Mouse (Mus musculus) right cerebral cortex, adult 18-20 months (tissue): ENCODE results near the gene Dync2li1.

ENCODE experiments used
- DNase-seq: peaks from one replicate; pipeline ENCODE4 v3.0.0; 2022; ENCODE audit warnings: mixed read lengths

Gene Dync2li1

DNA sequence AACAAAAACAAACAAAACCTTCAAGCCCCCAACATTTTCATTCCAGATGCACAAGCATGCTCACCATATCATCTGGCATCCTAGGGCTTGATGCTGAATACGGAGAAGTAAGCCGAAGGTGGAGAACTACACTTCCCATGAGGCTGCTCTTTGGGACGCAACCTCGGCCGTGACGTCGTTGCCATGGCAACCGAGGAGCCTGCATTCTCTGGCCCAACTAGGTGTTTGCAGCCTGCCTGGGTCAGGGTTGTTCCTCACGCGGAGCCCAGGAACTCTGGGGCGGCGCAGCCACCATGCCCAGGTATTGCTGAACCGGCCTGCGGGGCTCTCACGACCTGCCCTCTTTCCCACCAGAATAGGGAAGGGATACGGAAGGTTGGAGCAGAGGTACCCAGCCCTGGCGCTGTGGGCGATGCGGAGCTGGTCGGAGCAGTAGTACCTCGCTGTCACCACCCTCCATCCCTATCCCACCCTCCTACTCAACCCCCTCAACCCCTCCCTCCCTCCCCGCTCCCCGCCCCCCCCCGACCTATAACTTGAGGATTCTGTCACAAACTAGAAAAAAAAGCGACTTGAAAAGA is at the start of gene Dync2li1:
Dync2li1 (plus strand) TSS at position 221 of the 581 bp plus-strand sequence.
- peak; percentile 94 for DNase-seq

DNA sequence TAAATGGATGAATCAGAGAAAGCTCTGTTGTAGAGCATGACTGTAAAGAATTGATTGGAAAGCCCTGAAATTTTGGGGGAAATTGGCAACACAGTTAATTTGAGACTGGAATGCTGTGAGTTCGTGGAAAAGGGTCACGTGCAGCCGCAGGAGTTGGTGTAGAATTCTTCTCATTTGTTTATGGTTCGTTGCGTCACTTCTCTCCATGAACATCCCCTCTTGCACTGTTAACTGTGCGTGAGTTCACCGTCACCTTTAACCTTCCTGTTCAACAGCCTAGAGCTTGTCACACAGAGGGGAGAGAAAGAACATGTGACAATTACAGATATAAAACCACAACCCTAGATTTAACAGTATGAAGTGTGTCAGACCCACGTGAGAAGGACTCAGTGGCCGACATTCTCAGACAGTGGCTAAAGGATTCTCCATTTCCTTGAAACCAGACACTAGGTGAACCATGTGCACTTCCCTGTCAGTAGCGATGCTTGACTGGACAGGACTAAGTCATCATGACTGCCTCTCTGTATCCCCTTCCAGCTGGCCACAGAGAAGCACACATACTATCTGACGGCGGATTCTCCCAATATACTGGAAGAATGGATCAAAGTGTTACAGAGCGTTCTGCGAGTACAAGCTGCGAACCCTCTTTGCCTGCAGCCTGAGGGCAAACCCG is 49.5 kb upstream of the Dync2li1 start:
- no peak for DNase-seq

DNA sequence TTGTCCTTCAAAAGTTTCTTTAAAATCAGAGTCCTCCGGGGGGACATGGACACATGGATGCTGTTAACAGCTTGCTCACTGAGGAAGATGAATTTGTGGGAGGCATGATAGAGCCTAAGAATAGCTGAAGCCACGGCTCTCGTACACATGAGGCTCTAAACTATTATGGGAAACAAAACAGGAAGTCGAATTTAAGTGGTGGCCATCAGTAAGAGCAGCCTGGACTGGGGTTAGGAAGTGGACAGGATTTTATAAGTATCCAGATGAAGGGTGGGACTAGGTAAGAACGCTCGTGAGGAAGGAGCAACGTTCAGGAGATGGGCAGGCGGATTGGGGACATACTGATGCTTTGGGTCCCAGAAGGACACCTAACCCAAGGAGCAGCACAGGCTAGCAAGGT is 47.0 kb upstream of the Dync2li1 start:
- no peak for DNase-seq

DNA sequence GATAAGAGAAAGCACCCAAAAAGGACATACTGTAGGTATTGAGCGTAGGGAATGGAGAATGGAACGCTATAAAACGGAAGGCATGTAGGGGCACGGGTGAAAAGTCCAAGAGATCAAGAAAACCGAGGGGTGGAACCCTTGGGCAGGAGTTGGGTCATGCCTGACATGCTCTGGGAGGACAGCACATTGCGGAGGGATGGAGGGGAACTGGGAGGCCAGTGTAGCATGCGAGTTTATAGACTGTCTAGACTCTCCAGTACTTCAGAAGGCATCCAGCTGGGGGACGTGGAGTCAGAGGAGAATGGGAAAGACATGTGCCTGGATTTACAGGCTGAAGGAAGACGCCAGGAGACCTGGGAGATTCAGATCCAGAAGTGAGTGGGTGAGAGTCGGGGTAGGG is 46.5 kb upstream of the Dync2li1 start:
- DNase-seq, result no peak

DNA sequence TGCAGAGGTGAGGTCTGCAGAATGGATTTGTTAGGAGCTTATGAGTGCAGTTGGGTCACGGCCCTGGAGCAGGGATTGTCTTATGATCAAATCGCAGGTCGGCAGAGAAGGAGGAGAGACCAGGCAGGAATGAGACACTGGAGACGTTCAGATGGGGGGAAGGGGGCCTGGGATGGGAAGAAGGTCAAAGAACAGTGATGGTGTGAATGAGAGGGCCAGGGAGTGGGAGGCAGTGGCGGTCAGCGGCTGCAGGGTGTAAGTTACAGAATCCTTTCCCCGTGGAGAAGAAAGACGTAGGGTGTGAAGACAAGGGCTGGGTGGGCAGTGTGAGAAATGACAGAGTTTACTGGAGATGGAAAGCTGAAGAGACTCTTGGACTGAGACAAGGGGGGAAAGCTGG is 45.5 kb upstream of the Dync2li1 start:
- DNase-seq, result no peak

DNA sequence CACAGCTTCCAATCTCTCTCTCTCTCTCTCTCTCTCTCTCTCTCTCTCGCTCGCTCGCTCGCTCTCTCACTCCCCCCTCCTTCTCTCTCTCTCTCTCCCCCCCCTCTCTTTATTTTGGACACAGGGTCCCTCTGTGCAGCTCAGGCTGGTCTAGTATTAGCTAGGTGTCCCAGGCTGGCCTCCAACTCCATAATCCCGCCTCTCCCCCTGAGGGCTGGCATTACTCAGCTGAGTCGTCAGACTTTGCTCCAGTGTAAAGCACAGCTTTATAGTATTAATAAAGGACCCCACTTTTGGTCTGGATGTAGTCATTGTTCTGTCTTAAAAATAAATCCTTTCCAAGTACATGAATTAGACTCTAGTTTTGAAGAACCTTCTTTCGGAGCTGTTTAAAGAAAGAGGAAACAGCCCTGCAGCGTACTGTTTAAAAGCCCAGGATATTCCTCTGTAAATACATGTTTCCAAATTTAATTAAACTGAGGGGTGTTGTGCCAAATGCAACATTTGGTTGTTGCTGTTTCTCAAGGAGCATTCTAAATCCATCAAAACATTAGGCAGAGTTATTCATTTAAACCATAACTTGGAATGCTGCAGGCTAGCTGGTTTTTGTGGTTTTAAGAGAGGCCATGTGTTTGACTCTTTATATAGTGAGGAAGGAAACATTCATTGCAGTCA is 44.4 kb upstream of the Dync2li1 start:
- DNase-seq, result no peak

DNA sequence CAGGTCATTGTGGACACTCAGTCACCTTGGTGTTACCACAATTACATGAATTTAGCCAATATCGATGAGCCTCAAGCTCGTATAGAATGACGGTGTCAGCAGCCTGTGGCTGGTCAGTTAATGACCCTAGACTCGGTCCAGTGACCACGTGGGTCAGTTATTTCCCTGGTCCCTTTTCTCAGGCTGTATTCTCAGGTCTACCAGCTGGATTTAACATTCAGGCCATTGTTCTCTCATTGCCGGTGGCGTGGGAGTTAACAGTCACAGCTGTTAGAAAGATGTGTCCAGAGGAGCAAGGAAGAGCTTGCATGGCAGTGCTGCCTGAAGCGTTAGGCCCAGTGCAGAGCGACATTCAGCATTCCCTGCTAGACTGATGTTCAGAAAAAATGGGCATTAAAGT is 42.2 kb upstream of the Dync2li1 start:
- DNase-seq, result no peak

DNA sequence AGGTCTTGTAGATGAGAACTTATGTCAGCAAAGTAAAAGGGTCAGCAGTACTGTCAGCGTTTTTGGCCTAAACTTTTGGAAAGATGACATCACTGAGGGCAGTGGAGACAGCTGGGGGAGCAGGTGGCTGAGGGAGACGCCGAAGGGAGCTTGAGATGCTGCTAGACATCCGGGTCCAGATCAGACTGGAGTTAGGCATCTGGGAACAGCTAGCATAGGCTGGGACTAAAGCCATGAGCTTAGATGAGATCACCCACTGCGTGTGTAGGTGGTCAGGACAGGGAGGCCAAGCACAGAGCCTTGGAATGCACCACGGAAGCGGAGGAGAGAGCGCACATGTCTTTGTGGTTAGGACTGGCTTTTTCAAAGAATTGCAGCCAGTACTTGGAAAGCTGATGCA is 41.2 kb upstream of the Dync2li1 start:
- DNase-seq, result peak; percentile 82

DNA sequence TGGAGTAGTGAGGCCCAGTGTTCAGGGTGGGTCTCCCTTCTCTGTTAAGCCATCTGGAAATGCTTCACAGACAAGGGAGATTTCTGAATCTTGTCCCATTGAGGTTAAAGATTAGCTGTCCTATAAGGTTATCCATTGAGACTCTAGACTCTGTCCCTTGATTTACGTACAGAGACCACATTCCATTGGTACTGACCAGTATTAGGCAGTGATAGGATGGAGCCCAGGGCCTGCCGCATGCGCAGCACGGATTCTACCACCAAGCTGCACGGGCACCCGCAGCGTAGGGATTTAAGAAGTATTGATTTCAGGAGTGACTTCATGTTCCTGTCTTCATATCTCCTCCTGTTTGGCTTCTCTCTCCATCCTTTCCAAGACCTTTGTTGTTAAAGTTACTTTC is 36.2 kb upstream of the Dync2li1 start:
- no peak for DNase-seq

DNA sequence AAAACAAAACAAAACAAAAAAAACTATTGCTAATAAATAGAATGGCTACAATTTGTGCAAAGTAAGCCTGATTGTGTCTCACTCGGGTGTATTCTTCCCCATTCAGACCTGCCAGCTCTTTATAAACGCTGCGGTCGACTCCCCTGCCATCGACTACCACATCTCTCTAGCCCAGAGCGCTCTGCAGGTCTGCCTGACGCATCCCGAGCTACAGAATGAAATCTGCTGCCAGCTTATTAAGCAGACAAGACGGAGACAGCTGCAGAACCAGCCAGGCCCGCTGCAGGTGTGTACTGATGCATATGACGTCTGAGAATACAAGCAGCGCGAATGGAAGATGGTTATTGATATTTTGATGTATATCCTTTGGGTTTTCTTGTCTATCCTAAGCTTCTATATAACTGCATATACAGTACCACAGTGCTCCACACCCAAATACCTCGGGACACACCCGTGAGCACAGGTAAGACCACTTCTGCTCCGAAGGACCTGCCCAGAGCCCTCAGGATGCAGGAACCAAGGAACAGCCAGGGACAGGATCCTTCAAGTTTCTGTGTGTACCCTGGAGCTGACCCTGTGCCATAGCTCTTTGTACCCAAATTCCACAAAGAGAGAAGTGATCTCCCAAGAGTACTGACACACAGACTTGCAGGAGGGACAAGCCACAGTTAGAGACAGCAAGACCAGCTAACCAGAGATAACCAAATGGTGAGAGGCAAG is 34.7 kb upstream of the Dync2li1 start:
- no peak for DNase-seq

DNA sequence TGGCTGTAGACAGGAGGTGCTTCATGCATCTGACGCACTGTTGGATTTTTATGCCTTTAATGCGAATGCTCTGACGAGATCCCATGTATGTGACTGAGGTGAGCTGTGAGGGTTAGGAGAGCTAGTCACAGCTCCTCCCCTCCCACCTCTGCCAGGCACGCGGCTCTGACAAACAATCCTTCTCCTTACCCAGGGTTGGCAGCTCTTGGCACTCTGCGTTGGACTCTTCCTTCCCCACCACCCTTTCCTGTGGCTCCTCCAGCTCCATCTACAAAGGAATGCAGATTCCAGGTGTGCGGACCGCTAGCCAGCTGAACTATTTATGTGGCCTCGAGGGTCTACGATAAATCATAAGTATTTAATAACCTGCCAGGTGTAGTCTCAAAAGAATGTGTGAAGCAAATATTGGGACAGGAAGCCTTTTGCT is 30.3 kb upstream of the Dync2li1 start:
- no peak for DNase-seq

DNA sequence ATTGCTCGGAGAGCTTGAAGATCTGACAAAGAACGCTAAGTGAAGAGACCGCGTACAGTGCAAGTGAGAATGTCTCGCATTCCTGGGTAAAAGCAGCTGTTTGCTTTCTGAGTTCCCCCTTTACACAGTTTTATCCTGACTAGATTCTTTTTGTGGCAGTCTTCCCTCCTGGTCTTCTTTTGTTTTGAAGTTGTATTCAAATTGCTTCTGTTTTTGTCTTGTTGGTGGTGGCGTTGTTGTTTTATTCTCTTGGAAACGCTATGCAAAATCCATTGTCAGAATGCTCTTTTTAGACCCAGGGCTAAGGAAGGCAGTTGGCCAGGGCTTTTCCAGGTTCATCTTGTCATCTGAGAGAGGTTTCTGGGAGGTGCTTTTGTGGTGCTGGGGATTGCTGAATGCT is 29.8 kb upstream of the Dync2li1 start:
- no peak for DNase-seq

DNA sequence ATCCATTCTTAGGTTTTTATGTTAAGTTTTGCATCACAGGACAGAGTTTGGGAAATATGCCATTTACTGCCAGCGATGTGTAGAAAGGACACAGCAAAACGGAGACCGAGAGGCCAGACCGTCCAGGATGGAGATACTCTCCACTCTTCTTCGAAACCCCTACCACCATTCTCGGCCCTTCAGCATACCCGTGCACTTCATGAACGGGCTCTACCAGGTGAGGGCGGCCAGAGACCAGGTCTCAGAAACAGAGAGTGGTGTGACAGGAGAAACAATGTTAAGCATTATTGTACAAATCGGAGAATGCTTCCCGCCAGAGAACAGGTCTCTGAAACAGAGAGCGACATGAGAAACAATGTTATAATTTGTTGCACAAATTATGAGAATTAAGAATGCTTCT is 28.4 kb upstream of the Dync2li1 start:
- no peak for DNase-seq

DNA sequence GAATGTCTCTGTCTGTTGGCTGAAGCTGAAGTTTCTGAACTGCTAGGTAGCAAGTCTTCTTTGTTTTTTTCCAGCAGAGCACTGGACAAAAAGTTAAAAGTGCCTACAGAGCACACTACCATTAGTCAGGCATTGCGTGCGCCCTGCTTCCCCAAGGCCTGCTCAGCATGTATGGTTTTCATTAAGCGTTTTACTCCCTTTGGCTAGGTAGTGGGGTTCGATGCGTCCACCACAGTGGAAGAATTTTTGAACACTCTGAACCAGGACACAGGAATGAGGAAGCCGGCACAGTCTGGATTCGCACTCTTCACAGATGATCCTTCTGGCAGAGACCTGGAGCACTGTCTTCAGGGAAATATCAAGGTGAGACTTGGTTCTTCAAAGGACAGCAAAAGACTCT is 27.4 kb upstream of the Dync2li1 start:
- no peak for DNase-seq

DNA sequence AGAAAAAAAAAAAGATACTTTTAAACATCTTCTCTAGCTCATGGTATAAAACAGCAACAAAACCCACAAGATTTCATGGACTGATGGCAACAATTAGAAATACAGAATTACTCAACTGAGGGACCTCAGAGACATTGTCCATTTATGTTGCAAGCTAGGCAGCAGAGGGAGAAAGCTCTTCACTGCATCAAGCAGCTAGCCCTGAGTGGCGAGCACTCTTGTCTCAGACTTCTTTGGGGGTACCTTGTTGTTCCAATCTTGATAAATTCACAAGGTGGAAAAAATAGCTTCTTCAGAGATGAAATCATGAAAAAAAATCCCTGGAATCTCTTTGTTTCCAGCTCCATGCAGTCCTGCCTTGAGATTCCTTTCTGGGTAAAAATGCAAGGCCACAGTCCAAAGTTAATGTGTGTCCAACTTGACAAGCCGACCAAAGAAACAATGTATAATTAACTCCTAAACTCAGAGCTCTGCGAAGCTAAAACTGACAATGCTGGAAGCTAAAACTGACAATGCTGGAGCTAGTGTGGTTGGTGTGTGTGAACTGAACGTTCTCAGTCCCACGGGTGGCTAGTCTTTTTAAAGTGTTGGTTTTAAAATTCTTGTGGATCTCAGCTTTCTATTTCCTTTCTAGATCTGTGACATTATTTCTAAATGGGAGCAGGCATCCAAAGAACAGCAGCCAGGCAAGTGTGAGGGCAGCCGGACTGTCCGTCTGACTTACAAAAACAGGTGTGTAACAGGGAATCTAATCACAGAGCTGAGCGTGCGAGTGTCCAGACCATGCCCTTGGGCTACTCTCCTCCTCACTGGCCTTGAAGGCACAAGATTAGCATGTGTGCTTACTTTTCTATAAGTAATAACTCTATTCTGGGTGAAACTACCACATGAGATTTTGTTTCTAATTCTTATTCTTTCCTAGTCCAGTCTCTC is 26.0 kb upstream of the Dync2li1 start:
- DNase-seq, result no peak

DNA sequence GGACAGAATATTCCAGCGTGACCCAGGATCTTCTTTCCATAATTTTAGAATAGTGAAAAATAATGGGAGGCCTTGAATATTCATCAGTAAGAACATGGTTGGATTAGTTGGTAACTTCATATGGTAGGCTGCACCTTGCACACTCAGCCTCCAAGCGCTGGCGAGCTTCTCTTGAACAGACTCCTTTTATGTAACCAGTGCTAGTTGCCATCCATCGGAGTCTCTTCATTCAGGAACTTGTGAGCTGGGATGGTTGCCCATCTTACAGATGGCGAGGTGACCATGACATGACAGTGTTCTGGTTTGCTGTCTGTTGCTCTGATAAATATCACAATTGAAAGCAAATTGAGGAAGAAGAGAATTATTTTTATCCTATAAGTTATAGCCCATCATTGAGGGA is 24.5 kb upstream of the Dync2li1 start:
- DNase-seq, result no peak

DNA sequence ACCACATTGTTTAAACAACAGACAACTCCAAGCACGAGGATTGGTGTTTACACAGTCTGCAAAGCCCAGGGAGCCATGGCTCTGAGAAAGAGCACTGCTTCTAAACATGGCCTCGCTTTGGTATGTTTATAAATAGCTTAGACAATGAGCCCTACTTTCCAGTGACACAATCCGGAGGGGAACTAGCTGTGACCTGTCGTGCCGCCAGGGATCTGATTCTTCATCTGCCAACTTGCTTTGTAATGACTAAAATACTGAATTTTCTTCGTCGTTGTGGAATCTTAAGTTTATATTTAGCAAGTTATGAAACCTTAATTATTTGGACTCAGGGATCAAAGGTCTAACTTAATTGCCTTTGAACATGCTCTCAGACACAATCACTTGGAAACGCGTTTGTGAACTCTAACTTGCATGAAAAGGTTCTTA is 23.1 kb upstream of the Dync2li1 start:
- no peak for DNase-seq

DNA sequence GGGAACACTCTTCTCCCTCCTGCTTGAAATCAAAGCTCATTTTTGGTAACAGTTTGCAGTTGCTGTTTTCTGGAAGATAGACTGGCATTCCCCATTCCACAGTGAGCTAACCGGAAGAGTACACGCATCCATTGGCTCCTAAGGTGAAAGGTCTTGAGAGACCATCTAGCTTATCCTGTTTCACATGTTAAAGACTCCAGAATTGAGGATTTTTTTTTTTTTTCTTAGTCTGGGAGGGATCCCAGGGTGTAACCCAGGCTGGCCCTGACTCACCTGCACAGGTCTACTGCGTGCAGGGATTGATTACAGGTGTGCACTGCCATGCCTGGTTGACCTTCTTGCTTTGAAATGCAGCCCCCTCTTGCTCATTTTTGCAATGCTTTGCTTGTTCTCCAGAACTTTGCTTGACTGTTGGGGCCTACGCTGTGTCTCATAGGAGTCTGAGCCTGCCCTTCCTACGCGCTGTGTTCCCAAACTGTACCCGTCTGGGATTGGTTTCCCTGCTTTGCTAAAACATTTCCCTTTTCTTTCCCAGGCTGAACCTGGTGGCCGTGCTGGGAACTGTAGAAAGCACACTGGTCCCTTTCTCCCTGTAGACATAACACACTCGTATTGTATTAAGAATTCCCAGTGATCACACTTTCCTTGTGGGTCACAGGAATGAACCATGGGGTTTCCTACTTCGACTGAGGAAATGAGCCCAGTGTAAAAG is 22.4 kb upstream of the Dync2li1 start:
- no peak for DNase-seq

DNA sequence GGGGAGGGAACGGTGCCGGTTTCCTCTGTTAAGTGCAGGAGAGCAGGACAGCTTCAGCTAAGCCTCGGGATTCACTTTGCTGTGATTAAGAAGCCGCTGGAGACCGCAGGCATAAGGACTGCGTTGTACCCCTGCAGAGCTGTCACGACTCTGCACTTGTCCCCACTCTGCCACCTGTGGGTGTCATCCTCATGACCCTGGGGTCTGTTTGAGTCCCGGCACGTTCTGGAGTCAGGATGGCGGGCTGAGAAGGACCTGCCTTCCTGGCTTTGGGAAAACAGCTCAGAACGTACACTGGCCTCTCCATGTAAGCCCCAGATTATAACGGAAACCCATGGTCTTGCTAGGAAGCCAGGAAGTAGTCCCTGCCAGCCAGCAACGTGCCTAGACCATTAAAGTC is 19.3 kb upstream of the Dync2li1 start:
- no peak for DNase-seq

DNA sequence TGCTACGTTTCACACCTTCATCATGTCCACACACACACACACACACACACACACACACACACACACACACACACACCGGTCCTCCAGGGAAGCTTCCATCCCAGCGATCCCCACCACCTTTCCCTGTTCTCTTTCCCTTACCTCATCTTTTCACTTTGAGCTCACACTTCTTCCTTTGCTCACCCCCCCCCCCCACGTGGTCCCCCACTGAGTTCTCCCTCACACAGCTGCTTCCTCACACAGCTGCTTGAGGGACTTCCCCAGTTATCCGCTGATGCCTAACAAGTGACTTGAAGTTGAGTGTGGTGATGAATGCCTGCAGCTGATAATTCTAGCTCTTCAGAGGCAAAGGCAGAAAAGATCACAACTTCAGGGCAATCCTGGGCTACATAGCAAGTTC is 18.7 kb upstream of the Dync2li1 start:
- DNase-seq, result no peak

DNA sequence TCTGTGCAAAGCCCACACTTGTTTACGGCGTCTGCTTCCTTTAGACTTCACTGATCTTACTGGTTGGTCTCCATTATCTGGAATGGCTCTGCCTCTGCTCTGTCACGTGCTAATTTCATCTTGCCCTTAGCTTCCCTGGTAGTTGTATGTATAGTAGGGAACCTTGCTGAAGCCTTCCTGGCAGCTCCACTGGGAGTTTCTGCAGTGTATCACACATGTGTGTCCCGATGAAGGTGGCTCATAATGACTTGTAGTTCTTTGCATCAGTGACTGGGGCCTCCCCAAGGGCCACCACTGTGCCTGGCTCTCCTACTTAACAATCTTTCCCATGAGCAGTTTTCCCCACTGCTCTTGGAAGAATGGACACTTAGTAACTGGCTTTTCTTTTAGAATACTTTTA is 17.7 kb upstream of the Dync2li1 start:
- no peak for DNase-seq

DNA sequence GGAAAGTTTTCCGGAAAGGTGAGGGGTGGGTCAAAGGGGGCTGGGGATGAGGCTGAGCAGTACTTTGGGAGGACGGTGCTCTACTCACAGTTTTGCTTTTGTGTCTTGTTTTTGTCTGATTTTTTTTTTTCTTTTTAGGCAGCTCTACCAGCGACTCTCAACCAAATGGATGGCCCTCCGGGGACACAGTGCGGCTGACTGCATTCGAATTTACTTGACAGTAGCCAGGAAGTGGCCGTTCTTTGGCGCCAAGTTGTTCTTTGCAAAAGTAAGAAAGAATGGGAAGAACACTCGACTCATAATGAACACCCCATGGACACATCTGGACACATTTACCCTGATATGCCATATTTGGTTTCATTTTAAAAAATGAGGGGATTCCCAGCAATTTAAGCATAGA is 14.8 kb upstream of the Dync2li1 start:
- no peak for DNase-seq
